In the genomic region with DNA sequence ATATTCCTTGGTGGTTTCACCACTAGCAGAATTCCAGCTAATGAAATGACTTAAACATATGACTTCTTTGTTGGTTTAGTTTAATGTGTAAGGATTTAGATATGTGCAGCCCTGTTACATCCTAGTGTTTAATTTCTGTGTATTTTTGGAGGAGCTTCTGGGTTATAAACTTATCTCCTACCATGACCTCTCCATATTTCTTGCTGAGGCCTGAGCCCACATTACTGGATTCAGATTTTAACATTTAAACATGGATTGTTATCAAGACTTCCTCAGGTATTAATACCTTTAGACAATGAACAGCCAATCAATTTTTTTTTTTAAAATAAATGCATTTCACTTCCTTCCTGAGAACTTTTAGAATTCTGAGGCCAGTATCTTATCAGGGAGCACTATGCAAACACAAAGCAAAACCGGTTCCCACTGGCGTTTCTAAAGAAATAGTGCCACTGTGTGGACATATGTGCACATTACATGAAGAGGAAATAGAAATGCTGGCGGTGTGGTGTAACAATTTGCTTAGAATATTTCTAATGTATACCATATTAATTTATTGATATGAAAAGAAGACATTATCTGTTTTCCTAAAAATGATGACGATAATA, we compare ENCODE assay signal across 9 mouse cellular contexts.
DNase-seq lines count a peak whose midpoint lies in the region; ATAC-seq and TF ChIP-seq lines count a peak whose summit lies in the region.
"Had no signal": no experiment of that assay in that cellular context is flagged by ENCODE, and none has a peak within 500 bp of the region (broad histone marks: within the 10 kb centered on the region; RNA-seq: fewer than 3 reads in every experiment).

No protein-coding gene starts in this region.

- peak; percentile 32 for DNase-seq in kidney, adult 2 months
- DNase-seq in ES-CJ7 (ENCODE audit: low read depth, low spot score), result peak; percentile 23
- DNase-seq in cerebellum, adult 2 months, result peak; percentile 36 to 62
- peak; percentile 24 to 50 for DNase-seq in heart, postnatal 10 days
- DNase-seq in limb, embryonic 14.5 days (ENCODE audit: low spot score), result peak; percentile 57
- DNase-seq in right cerebral cortex, postnatal 4 days, result peak; percentile 15
- DNase-seq in thymus, postnatal 10 days (ENCODE audit: low spot score in 2 of 2), result no peak

- H3K9me3 ChIP-seq in kidney, embryonic 15.5 days (replicated peaks), result no peaks in the 10 kb centered on the region
- no peaks in the 10 kb centered on the region for H3K9me3 ChIP-seq in limb, embryonic 14.5 days (ENCODE audit: control insufficient read depth, low read length)
- H3K9me3 ChIP-seq: limb, embryonic 12.5 days had no signal

- ATAC-seq in kidney, embryonic 15.5 days (replicated peaks; ENCODE audit: low FRiP score), result no peak
- peak; percentile 34; the same call in 1 of the 2 replicates for ATAC-seq in limb, embryonic 14.5 days (ENCODE audit: low FRiP score, low read depth)

- no peak overlapping the region for H3K4me2 ChIP-seq in kidney, embryonic 15.5 days
- H3K4me2 ChIP-seq in limb, embryonic 14.5 days (replicated peaks; ENCODE audit: low read depth, low read length, severe bottlenecking), result no peak overlapping the region
- H3K4me2 ChIP-seq: limb, embryonic 12.5 days had no signal

- no peaks in the 10 kb centered on the region for H3K27me3 ChIP-seq in kidney, adult 2 months (replicated peaks; ENCODE audit: control insufficient read depth, insufficient read depth, low read length)
- no peaks in the 10 kb centered on the region for H3K27me3 ChIP-seq in kidney, embryonic 15.5 days
- no peaks in the 10 kb centered on the region for H3K27me3 ChIP-seq in cerebellum, adult 2 months (ENCODE audit: control insufficient read depth, insufficient read depth, low read length)
- no peaks in the 10 kb centered on the region for H3K27me3 ChIP-seq in limb, embryonic 14.5 days (ENCODE audit: control insufficient read depth, insufficient read depth, low read length)
- H3K27me3 ChIP-seq: limb, embryonic 12.5 days had no signal

- no peak overlapping the region for H3K9ac ChIP-seq in kidney, embryonic 15.5 days
- H3K9ac ChIP-seq in limb, embryonic 14.5 days (ENCODE audit: low read depth, low read length, severe bottlenecking), result no peak overlapping the region
- H3K9ac ChIP-seq: limb, embryonic 12.5 days had no signal

- H3K4me1 ChIP-seq in kidney, adult 2 months (ENCODE audit: control insufficient read depth, insufficient read depth, low read length), result no peaks in the 10 kb centered on the region
- H3K4me1 ChIP-seq in kidney, embryonic 15.5 days, result no peaks in the 10 kb centered on the region
- peaks cover 5% of the 10 kb centered on the region; the same call in 1 of the 2 replicates for H3K4me1 ChIP-seq in cerebellum, adult 2 months (ENCODE audit: control insufficient read depth, insufficient read depth, low read length)
- no peaks in the 10 kb centered on the region for H3K4me1 ChIP-seq in limb, embryonic 14.5 days (ENCODE audit: control insufficient read depth, insufficient read depth, low read length)
- H3K4me1 ChIP-seq: limb, embryonic 12.5 days had no signal

- H3K36me3 ChIP-seq in kidney, adult 2 months (ENCODE audit: control insufficient read depth, insufficient read depth, low read length), result no peaks in the 10 kb centered on the region
- H3K36me3 ChIP-seq in kidney, embryonic 15.5 days, result no peaks in the 10 kb centered on the region
- no peaks in the 10 kb centered on the region for H3K36me3 ChIP-seq in limb, embryonic 14.5 days (ENCODE audit: control insufficient read depth, insufficient read depth, low read length)
- H3K36me3 ChIP-seq: limb, embryonic 12.5 days had no signal

- intact Hi-C loops in heart, postnatal 10 days (cut with DNase I), result loop anchor here (2.0 to 10.0 kb wide), 4 partner anchors 181 to 717 kb away; no protein-coding TSS in a partner anchor

- TF ChIP-seq POLR2A in kidney, adult 2 months (IDR thresholded peaks at IDR 0.05; ENCODE audit: low read depth, low read length), result no peak
- no peak for TF ChIP-seq POLR2A in cerebellum, adult 2 months (IDR thresholded peaks at IDR 0.05; ENCODE audit: borderline replicate concordance, insufficient read depth, low read length)
- TF ChIP-seq POLR2A in limb, embryonic 14.5 days (IDR thresholded peaks at IDR 0.05; ENCODE audit: borderline replicate concordance, extremely low read depth, insufficient read depth, insufficient read length), result no peak

- no peak overlapping the region for H3K27ac ChIP-seq in kidney, adult 2 months (ENCODE audit: insufficient read depth, low read depth, low read length)
- no peak overlapping the region for H3K27ac ChIP-seq in kidney, embryonic 15.5 days
- no peak overlapping the region for H3K27ac ChIP-seq in cerebellum, adult 2 months (ENCODE audit: insufficient read depth, low read length)
- no peak overlapping the region for H3K27ac ChIP-seq in limb, embryonic 14.5 days (replicated peaks; ENCODE audit: low read depth, low read length)
- H3K27ac ChIP-seq: limb, embryonic 12.5 days had no signal

- peak; percentile 26 for TF ChIP-seq CTCF in kidney, adult 2 months (conservative IDR thresholded peaks at IDR 0.05; ENCODE audit: insufficient read depth, insufficient read length, low read depth, low read length)
- peak; percentile 51; the same call in 1 of the 2 replicates for TF ChIP-seq CTCF in cerebellum, adult 2 months (IDR thresholded peaks at IDR 0.05; ENCODE audit: borderline replicate concordance, insufficient read depth, low read depth, low read length)

- H3K4me3 ChIP-seq in kidney, adult 2 months (ENCODE audit: insufficient read depth, low read depth, low read length), result no peak overlapping the region
- no peak overlapping the region for H3K4me3 ChIP-seq in kidney, embryonic 15.5 days (replicated peaks)
- no peak overlapping the region for H3K4me3 ChIP-seq in cerebellum, adult 2 months (replicated peaks; ENCODE audit: insufficient read depth, low read depth, low read length)
- no peak overlapping the region for H3K4me3 ChIP-seq in limb, embryonic 14.5 days (replicated peaks; ENCODE audit: low read length)
- H3K4me3 ChIP-seq: limb, embryonic 12.5 days had no signal

- WGBS in kidney, adult 2 months, result 3% methylated on average over 4 of the region's 4 CpGs
- WGBS in kidney, embryonic 15.5 days, result 3% methylated on average over 4 of the region's 4 CpGs
- 3% methylated on average over 4 of the region's 4 CpGs for WGBS in cerebellum, adult 2 months
- WGBS in limb, embryonic 14.5 days, result 2% methylated on average over 4 of the region's 4 CpGs

Comparison
In these comparisons a context has a peak if more than half of its experiments do, and no peak if none do; other contexts are left out.
1. DNase-seq: peak in kidney, adult 2 months (single experiment), ES-CJ7 (single experiment), cerebellum, adult 2 months (2 of 2), heart, postnatal 10 days (2 of 2), limb, embryonic 14.5 days (single experiment) and right cerebral cortex, postnatal 4 days (single experiment); none in thymus, postnatal 10 days (0 of 2).